Mouse (Mus musculus) adrenal gland, adult (tissue): Measurements from ENCODE around the gene Amh.
"Not testable (repeated sequence)": the region's sequence is repeated elsewhere in the genome, so short reads cannot be mapped to it uniquely, and the experiment has no call there.

Experiments used
- DNase-seq, 2 experiments: peaks; one replicate each; pipeline ENCODE4 v3.0.0; 2022 to 2023; ENCODE audit warnings: low spot score in 1 of 2; ENCODE audit not compliant: inconsistent age in 2 of 2

The Amh gene

DNA sequence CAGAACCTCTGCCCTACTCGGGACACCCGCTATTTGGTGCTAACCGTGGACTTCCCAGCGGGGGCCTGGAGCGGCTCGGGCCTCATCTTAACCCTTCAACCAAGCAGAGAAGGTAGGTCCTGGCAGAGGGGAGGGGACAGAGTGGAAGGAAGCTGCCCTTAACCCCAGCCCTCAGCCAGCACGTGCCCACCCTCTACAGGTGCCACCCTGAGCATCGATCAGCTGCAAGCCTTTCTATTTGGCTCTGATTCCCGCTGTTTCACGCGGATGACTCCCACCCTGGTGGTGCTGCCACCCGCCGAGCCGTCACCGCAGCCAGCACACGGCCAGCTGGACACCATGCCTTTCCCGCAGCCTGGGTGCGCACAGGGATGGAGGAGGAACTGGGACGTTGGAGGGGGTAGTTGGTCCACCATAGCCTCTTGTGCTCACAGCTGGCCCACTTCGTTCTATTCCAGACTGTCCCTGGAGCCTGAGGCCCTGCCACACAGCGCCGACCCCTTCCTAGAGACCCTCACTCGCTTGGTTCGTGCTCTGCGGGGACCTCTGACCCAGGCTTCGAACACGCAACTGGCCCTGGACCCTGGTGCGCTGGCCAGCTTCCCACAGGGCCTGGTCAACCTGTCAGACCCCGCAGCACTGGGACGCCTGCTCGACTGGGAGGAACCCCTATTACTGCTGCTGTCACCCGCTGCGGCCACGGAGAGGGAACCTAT, 1.5 kb downstream of the Amh start:
- no peak for DNase-seq

DNA sequence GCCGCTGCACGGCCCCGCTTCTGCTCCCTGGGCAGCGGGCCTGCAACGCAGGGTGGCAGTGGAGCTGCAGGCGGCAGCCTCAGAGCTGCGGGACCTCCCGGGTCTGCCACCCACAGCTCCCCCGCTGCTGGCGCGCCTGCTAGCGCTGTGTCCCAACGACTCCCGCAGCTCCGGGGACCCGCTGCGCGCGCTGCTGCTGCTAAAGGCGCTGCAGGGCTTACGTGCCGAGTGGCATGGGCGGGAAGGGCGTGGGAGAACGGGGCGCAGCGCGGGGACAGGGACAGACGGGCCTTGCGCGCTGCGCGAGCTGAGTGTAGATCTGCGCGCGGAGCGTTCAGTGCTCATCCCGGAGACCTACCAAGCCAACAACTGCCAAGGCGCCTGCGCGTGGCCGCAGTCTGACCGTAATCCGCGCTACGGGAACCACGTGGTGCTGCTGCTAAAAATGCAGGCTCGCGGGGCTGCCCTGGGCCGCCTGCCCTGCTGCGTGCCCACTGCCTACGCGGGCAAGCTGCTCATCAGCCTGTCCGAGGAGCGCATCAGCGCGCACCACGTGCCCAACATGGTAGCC, 2.1 kb downstream of the Amh start:
- peak; percentile 85 to 93 for DNase-seq

DNA sequence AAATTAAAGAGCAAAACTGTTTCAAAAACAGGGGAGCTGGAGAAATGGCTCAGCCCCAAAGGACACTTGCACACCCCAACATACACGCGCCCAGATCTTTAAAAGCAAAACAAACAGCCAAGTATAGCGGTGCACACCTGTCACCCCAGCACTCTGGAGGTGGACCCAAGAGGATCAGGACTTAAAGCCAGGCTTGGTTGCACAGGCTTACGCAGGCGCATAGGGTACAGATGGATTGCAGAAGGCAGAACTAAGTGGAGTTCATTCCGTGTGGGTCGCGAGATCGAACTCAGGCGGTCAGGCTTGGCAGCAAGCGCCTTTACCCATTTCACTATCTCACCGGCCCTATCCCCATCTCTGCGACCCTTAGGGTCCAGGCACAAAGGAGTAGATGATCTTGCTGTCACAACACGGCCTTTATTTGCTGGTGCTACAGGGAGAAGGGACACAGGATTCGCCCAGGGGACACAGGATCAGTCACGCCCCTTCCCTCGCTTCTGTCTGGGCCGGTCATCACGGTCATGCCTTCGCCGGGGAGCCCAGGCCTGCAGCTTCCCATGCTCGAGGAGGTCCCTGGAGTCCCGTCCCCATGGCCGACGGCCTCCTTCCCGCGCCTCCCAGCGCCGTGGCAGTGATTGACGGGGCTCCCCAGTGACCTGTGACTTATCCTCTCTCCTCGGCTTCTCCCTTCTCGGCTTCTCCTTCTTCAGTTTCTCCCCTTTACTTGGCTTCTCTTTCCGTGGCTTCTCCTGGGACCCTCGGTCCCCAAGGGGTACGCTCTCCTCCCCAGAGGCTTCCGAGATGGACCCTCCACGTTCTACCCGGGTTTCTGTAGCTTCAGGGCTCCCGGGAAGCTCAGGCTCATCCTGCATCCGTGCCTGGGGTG, 3.3 kb downstream of the Amh start:
- no peak for DNase-seq

DNA sequence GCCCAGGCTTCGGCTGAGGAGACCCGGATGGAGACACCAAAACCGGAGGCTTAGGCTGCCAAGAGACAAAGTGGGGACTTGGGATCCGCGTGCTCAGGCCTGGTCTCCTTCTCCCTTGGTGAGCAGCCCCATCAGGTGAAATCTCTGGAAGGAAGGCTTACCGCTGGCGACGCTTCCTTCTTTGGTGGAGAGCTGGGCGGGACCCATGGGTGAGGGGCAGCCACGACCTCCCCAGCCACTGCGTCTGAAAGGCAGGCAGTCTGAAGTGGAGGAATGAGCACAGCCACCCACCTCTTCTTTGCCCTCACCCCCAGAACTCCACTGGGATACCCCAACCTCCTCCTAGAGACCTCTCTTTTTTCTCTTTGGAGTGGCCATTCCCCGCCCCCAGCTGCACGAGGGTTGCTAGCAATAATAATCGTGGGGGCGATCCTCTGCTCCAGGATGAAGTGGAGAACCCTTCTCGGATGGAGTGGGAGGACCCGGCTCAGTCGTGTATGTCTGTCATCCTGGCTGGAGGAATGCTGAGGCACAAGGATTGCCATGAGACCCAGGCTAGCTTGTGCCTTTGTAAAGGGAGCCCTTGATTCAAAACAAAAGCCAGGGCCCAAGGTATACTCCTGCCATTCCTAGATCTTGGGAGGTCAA, 4.1 kb downstream of the Amh start:
- DNase-seq = no peak

DNA sequence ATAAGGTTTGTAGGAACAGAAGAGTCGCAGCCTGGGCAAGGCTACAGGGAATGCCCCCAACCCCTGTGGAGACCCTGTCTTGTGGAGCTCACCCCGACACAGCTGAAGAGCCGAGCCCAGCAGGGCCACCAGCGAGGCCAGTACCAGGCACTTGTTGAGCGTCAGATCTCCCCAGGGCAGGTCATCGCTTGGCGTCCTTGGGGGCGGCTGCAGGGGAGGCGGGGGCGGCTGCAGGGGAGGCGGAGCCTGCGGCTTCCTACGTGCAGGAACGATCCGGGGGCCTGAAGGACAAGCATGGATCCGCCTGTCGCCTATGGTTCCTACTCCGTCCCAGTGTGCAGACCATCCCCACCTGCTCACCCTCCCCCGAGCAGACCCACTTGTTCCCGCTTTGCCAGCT, 5.0 kb downstream of the Amh start:
- peak; percentile 82 to 91 for DNase-seq

DNA sequence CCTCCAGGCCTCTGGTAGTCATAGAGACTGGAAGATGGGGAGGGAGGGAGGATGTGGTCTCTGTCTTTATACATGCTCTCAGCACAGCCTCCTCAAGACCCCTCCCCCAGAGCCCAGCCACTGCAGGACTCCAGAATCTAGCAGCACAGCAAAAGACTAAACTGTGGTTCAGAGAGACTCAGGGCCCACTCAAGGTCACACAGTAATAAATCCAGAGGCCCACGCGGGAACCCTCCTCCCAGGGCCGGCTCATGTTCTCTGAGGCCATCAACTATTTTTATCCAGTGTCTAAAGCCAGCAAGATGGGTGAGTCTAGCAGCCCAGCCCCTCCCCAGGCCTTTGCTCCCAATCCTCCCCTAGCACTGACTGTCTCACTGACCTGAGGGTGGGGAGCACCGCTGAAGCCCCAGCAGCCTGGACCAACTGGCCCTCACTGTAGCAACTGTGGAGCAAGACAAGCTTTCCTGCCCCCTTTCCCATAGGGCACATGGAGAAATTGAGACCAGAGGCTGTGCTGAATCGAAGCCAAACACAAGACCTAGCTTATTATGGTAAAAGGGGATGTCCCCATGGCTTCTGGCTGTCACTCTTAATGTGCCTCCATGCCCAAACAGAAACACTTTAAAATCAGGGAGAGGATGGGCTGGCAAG, 7.5 kb downstream of the Amh start:
- peak; percentile 82 to 87 for DNase-seq

DNA sequence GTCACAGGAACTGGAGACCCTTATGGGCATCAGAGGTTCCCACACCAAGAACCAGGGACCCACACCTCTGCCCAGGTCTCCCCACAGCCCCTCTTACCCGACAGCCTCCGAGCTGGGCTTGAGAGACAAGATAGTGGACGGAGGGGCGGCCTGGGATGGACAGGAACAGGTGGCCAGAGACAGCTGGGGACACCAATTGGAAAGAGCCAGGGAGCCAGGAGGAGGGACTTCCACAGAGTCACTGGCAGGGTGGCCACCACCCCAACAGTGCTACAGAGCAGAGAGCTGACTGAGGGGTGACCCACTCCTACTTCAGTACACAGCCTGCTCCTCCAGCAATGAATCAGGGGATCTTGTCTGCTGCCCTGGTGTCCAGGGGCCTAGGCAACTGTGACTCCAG, 8.3 kb downstream of the Amh start, which contains the start of gene Jsrp1:
TSS of gene Jsrp1 (minus strand) at position 133 of the 400 bp plus-strand sequence.
- DNase-seq = no peak

DNA sequence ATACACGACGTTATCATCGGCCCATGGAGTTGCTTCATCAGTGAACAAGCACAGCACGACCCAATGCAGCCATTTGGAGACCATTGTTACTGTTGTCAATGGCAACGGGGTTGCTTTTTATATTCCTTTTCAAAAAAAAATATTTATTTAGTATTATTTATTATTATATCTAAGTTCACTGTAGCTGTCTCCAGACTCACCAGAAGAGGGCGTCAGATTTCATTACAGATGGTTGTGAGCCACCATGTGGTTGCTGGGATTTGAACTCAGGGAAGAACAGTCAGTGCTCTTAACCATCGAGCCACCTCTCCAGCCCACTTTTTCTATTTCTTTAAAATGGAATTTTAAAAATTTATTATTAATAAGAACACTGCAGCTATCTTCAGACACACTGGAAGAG, 9.8 kb downstream of the Amh start:
- DNase-seq = no peak

DNA sequence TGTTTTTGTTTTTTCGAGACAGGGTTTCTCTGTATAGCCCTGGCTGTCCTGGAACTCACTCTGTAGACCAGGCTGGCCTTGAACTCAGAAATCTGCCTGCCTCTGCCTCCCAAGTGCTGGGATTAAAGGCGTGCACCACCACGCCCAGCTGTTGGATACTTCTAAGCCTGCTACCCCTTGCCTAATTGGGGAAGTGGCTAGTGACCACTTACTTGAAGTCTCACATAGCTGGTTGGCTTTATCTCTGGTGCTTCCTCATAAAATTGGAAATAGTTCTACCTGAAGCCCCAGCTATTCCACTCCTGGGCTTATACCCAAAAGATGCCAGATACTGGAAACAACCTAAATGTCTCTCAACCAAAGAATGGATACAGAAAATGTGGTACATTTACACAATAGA, 11.3 kb downstream of the Amh start:
- DNase-seq = not testable (repeated sequence)

DNA sequence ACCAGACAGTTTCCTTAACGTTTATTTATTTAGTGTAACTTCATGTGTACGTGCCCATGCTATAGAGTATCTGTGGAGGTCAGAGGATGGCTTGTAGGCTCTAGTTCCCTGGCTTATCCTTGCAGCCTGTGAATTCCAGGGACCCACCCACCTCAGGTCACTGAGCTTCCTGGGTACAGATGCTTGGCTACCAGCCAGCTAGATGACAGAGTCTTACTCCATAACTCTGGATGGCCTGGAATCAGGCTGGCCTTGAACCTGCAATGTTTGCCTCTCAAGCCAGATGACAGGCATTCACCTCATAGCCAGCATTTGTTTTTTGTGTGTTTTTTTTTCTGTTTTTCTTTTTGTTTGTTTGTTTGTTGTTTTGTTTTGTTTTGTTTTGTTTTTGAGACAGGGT, 12.1 kb downstream of the Amh start:
- DNase-seq = peak; percentile 43 to 60

DNA sequence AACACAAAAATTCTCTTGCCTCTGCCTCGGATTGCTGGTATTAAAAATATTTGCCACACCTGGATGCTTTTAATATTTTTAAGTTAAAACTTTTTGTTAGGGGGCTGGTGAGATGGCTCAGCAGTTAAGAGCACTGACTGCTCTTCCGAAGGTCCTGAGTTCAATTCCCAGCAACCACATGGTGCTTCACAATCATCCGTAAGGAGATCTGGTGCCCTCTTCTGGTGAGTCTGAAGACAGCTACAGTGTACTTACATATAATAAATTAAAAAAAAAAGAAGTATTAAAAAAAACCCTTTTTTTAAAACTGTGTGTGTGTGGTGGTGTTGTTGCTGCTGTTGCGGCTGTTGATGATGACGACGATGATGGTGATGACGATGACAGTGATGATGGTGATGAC, 12.9 kb downstream of the Amh start:
- not testable (repeated sequence) for DNase-seq

DNA sequence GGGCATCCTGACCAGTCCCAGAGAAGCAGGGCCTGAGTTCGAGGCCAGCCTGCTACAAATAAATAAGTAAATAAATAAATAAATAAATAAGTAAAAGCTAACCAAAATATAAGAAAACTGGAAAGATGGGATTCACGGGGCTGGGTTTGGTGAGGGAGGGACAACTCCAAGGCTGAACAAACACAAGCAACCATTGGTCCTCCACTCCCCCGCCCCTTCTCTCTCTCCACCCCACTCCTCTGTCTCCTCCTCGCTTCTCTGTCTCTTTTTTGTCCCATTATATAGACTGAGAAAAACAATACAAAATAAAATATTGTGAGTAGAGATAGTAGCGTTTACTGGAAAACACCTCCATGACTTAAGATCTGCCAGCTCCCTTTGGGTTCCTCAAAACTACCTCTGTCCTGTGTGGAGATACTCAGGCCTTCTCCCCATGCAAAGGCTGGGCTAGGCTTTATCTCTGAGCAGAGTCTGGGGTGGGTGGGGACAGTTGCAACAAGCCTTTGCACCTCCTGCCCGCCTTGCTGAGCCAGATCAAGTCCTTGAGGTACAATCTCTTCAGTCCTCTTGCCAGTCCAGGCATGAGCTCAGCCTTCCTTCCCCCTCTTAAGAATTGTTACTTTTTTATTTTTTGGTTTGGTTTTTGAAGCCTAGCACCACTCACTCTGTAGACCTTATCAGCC, 13.7 kb downstream of the Amh start:
- no peak for DNase-seq

DNA sequence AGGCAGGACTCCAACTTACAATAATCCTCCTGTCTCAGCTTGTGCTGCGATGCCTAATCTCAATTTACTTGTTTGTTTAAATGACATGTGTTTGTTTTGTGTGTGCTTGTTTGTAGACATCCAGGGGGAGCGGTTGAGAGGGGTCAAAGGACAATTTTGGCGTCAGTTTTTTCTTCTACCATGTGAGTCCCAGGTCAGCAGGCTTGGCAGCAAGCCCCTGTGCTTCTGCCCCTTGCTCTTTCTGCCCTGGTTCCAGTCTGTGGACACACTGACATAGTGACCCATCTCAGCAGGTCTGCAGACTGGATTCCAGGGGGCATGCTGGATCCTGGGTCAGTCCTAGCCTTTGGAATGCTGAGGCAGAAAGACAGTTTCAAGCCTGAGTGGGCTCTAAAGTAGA, 14.4 kb downstream of the Amh start:
- DNase-seq = no peak

DNA sequence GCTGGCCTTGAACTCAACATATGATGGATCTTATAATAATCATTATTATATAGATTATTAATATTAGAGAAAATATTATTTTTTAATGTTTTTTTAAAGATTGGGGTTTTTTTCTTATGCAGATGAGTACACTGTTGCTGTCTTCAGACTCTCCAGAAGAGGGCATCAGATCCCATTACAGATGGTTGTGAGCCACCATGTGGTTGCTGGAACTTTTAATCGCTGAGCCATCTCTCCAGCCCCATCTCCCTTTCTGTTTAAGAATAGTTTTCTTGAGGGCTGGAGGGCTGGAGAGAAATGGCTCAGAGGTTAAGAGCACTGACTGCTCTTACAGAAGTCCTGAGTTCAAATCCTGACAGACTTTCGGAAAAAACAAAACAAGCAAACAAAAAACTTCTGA, 16.9 kb downstream of the Amh start:
- peak in 1 of 2 experiments; percentile 70 for DNase-seq

DNA sequence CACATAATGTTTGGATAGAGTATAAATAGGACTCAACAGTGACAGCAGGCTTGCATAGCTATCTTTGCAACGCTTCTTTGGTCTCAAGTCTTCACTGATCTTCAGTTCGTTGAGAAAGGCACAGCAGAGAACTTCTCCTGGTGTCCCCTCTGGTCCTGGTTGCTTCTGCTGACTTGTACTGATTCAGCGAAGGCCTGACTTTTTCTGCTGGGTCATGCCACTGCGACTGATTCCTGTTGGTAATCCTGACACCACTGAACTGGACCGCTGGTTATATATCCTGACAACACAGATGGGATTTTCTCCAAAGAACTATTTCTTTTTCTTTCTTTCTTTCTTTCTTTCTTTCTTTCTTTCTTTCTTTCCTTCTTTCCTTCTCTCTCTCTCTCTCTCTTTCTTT, 17.5 kb downstream of the Amh start:
- DNase-seq = no peak

DNA sequence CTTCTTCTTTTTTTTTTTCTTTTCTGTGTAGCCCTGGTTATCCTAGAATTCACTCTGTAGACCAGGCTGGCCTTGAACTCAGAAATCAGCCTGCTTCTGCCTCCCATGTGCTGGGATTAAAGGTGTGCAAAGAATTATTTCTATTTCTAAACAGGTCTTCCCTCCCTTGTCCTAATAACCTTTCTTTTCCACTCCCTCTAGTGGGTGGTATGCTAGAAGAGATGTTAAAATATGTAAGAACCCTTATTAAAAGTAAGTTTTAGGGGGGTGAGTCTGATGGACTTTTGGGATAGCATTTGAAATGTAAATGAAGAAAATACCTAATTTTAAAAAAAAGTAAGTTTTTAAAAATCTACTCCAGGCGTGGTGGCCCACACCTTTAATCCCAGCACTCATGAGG, 18.3 kb downstream of the Amh start:
- DNase-seq = no peak

DNA sequence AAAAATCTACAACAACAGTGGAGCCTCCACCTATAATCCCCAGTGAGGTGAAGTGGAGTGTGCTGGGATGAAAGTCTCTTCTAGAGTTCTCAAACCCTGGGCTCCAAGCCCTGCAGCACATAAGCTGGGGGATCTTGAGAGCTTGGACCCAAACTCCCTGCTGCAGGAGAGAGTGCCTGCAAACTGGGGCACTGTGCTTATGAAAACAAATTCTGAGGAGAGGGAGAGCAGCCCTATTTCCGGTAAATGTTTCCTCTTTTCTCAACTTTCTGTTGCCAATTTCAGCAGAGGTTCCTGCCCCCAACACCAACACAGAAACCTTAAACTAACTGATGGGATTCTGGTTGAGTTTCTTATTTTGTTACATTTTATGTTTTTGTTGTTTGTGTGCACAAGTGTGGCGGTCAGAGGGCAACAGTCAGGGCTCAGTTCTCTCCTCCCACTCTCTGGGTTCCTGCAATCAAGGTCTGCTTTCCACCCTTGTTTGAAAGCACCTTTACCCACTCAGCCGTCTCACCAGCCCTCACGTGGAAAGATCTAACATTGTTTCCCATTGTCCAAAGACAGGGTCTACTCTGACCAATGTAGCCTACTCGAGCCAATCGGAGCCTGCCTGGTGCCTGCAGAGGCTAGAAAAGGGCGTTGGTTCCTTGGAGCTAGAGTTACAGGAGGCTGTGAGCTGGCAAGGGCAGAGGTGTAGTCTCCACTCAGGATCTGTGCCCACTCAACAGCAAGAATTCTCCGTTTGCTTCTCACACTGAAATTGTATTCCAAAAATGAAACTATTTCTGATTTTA, 19.0 kb downstream of the Amh start:
- no peak for DNase-seq

DNA sequence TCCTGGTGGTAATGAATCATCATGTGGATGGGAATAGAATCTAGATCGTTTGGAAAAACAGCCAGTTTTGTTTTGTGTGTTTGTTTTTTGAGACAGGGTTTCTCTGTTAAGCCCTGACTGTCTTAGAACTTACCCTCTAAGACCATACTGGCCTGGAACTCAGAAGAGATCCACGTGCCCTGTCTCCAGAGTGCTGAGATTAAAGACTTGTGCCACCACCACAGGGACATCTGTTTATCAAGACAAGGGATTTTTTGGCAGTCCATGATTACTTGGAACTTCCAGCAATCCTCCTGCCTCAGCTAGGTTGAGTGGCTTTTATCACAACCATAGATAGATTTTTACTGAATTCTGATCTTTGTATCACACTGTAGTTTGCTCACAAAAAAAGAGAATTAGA, 19.8 kb downstream of the Amh start:
- DNase-seq = no peak
